In genomic region chr6:146908801-146909200, GRCm38 (mm10) we compare ENCODE assay signal across 20 mouse cellular contexts. TPM values are rescaled to one million over a fixed set of nuclear protein-coding genes. Genes with fewer than 3 reads are reported as not detected.
DNase-seq lines count a peak whose midpoint lies in the region; ATAC-seq and TF ChIP-seq lines count a peak whose summit lies in the region.
"Had no signal": no experiment of that assay in that cellular context is flagged by ENCODE, and none has a peak within 500 bp of the region (broad histone marks: within the 10 kb centered on the region; RNA-seq: fewer than 3 reads in every experiment).

No protein-coding gene starts in this region.

- peaks cover 63% of the 10 kb centered on the region for H3K4me1 ChIP-seq in liver, adult 2 months (ENCODE audit: control insufficient read depth, insufficient read depth, low read length)
- H3K4me1 ChIP-seq in CH12.LX (ENCODE audit: control insufficient read depth in 1 of 2, insufficient read depth in 2 of 2): peaks cover 11 to 40% of the 10 kb centered on the region in 2 experiments
- H3K4me1 ChIP-seq in bone marrow macrophage, adult 2 months (ENCODE audit: control insufficient read depth, insufficient read depth, low read length): peaks cover 65% of the 10 kb centered on the region
- no peaks in the 10 kb centered on the region for H3K4me1 ChIP-seq in cerebellum, adult 2 months (ENCODE audit: control insufficient read depth, insufficient read depth, low read length)
- H3K4me1 ChIP-seq in intestine, embryonic 16.5 days (ENCODE audit: control insufficient read depth, insufficient read depth, low read length): peaks cover 40% of the 10 kb centered on the region

- no peak for DNase-seq in liver, adult 2 months (ENCODE audit: extremely low read depth, low read depth, low spot score)
- DNase-seq in liver: no peak
- DNase-seq in CH12.LX (ENCODE audit: extremely low read depth): no peak
- DNase-seq in cerebellum, adult 2 months: no peak
- DNase-seq: cerebellum, postnatal 14 days; heart, adult 18-20 months; kidney, postnatal 10 days; thymus, postnatal 25 days had no signal

- no peak overlapping the region for H3K4me2 ChIP-seq in CH12.LX (ENCODE audit: insufficient read depth, low read depth, poor library complexity, severe bottlenecking)
- H3K4me2 ChIP-seq in intestine, embryonic 16.5 days (ENCODE audit: low read depth, low read length): no peak overlapping the region
- H3K4me2 ChIP-seq: hindbrain, embryonic 14.5 days; limb, embryonic 15.5 days; midbrain, embryonic 12.5 days had no signal

- no peak for TF ChIP-seq CTCF in liver, adult 2 months (IDR thresholded peaks at IDR 0.05; ENCODE audit: low read depth, low read length)
- no peak for TF ChIP-seq CTCF in CH12.LX (conservative IDR thresholded peaks at IDR 0.05 in 1 of 2, IDR thresholded peaks at IDR 0.05 in 1 of 2; ENCODE audit: low read depth in 2 of 2, low read length in 2 of 2)
- no peak for TF ChIP-seq CTCF in bone marrow macrophage, adult 2 months (IDR thresholded peaks at IDR 0.05; ENCODE audit: low read depth, low read length)
- no peak for TF ChIP-seq CTCF in cerebellum, adult 2 months (IDR thresholded peaks at IDR 0.05; ENCODE audit: borderline replicate concordance, insufficient read depth, low read depth, low read length)

- H3K9ac ChIP-seq in liver, adult 2 months (ENCODE audit: low read depth, low read length): no peak overlapping the region; the same call in 1 of the 2 replicates
- H3K9ac ChIP-seq in CH12.LX (ENCODE audit: insufficient read depth, low read depth): no peak overlapping the region
- no peak overlapping the region for H3K9ac ChIP-seq in intestine, embryonic 16.5 days (ENCODE audit: low read depth, low read length)
- H3K9ac ChIP-seq: hindbrain, embryonic 14.5 days; limb, embryonic 15.5 days; midbrain, embryonic 12.5 days had no signal

- peak; percentile 40 for ATAC-seq in megakaryocyte progenitor cell, adult 5-6 weeks (replicated peaks; ENCODE audit: poor library complexity)
- ATAC-seq in intestine, embryonic 16.5 days: no peak
- ATAC-seq: forebrain, embryonic 16.5 days; intestine, postnatal 0 days; lung, postnatal 0 days had no signal

- TF ChIP-seq POLR2A in liver, adult 2 months (IDR thresholded peaks at IDR 0.05; ENCODE audit: extremely low read depth, insufficient read depth, low read length): no peak
- no peak for TF ChIP-seq POLR2A in CH12.LX (IDR thresholded peaks at IDR 0.05; ENCODE audit: low read depth, low read length)
- TF ChIP-seq POLR2A in bone marrow macrophage, adult 2 months (IDR thresholded peaks at IDR 0.05; ENCODE audit: borderline replicate concordance, low read depth, low read length): no peak
- TF ChIP-seq POLR2A in cerebellum, adult 2 months (IDR thresholded peaks at IDR 0.05; ENCODE audit: borderline replicate concordance, insufficient read depth, low read length): no peak

- in situ Hi-C loops in CH12.LX (cut with MboI; ENCODE audit: low pct_ligation_motif_present, low pct_unique_long_range_greater_than_20kb, low sequenced_read_pairs): no loop called here

- no peaks in the 10 kb centered on the region for H3K9me3 ChIP-seq in CH12.LX (replicated peaks; ENCODE audit: low read length)
- H3K9me3 ChIP-seq in intestine, embryonic 16.5 days (ENCODE audit: control insufficient read depth, low read length): no peaks in the 10 kb centered on the region
- H3K9me3 ChIP-seq: embryonic facial prominence, embryonic 10.5 days; limb, embryonic 15.5 days; midbrain, embryonic 12.5 days had no signal

- TF ChIP-seq RAD21 in CH12.LX (IDR thresholded peaks at IDR 0.05; ENCODE audit: low read depth, low read length): no peak

- H3K4me3 ChIP-seq in liver, adult 2 months (ENCODE audit: insufficient read depth, low read depth, low read length): no peak overlapping the region
- H3K4me3 ChIP-seq in CH12.LX (replicated peaks in 1 of 3; ENCODE audit: low read depth in 2 of 3, low read length in 2 of 3, poor library complexity in 1 of 3): no peak overlapping the region
- no peak overlapping the region for H3K4me3 ChIP-seq in bone marrow macrophage, adult 2 months (ENCODE audit: insufficient read depth, low read length)
- no peak overlapping the region for H3K4me3 ChIP-seq in cerebellum, adult 2 months (replicated peaks; ENCODE audit: insufficient read depth, low read depth, low read length)
- H3K4me3 ChIP-seq in intestine, embryonic 16.5 days (ENCODE audit: low read length): no peak overlapping the region
- H3K4me3 ChIP-seq: embryonic facial prominence, embryonic 10.5 days; erythroblast, embryonic 14.5 days; limb, embryonic 15.5 days; midbrain, embryonic 12.5 days had no signal

- H3K36me3 ChIP-seq in liver, adult 2 months (ENCODE audit: control insufficient read depth, insufficient read depth, low read length): no peaks in the 10 kb centered on the region
- H3K36me3 ChIP-seq in CH12.LX (replicated peaks in 1 of 2; ENCODE audit: control insufficient read depth in 1 of 2, insufficient read depth in 1 of 2, low read length in 1 of 2): peaks cover 0 to 5% of the 10 kb centered on the region in 2 experiments
- no peaks in the 10 kb centered on the region for H3K36me3 ChIP-seq in intestine, embryonic 16.5 days (ENCODE audit: control insufficient read depth, insufficient read depth, low read length)
- H3K36me3 ChIP-seq: limb, embryonic 15.5 days; midbrain, embryonic 12.5 days had no signal

- peaks cover 22% of the 10 kb centered on the region for H3K79me2 ChIP-seq in liver, adult 2 months (ENCODE audit: control insufficient read depth, insufficient read depth, low read length)
- no peaks in the 10 kb centered on the region; the same call in 1 of the 2 replicates for H3K79me2 ChIP-seq in CH12.LX (replicated peaks; ENCODE audit: control insufficient read depth, extremely low read depth, insufficient read depth, poor library complexity, severe bottlenecking)

- H3K27ac ChIP-seq in liver, adult 2 months (replicated peaks; ENCODE audit: insufficient read depth, low read depth, low read length): peak overlapping the region; percentile 65
- no peak overlapping the region for H3K27ac ChIP-seq in CH12.LX (ENCODE audit: insufficient read depth, low read depth)
- peak overlapping the region; percentile 51 for H3K27ac ChIP-seq in bone marrow macrophage, adult 2 months (ENCODE audit: insufficient read depth, low read depth, low read length)
- no peak overlapping the region for H3K27ac ChIP-seq in cerebellum, adult 2 months (ENCODE audit: insufficient read depth, low read length)
- no peak overlapping the region for H3K27ac ChIP-seq in intestine, embryonic 16.5 days (ENCODE audit: low read length)
- H3K27ac ChIP-seq: embryonic facial prominence, embryonic 10.5 days; hindbrain, embryonic 14.5 days; midbrain, embryonic 12.5 days had no signal

- 13% methylated on average over 2 of the region's 2 CpGs for WGBS in liver, adult 2 months
- WGBS in cerebellum, adult 2 months: 25% methylated on average over 2 of the region's 2 CpGs
- 76% methylated on average over 2 of the region's 2 CpGs for WGBS in intestine, embryonic 16.5 days

- dilution Hi-C loops in CH12.LX (cut with MboI; ENCODE audit: extremely low pct_ligation_motif_present, extremely low pct_unique_long_range_greater_than_20kb, low sequenced_read_pairs): no loop called here

- H3K27me3 ChIP-seq in liver, adult 2 months (ENCODE audit: control insufficient read depth, insufficient read depth, low read length): no peaks in the 10 kb centered on the region
- H3K27me3 ChIP-seq in CH12.LX (replicated peaks): no peaks in the 10 kb centered on the region
- no peaks in the 10 kb centered on the region for H3K27me3 ChIP-seq in cerebellum, adult 2 months (ENCODE audit: control insufficient read depth, insufficient read depth, low read length)
- no peaks in the 10 kb centered on the region for H3K27me3 ChIP-seq in intestine, embryonic 16.5 days (replicated peaks; ENCODE audit: control insufficient read depth, insufficient read depth, low read length)
- H3K27me3 ChIP-seq: limb, embryonic 15.5 days; midbrain, embryonic 12.5 days had no signal

- TF ChIP-seq EP300 in CH12.LX (IDR thresholded peaks at IDR 0.05; ENCODE audit: low read length): no peak

TF ChIP-seq in CH12.LX, 34 proteins besides CTCF, POLR2A, EP300 and RAD21 (continues in another document):
- 0 out of 2 replicates have a peak, but pooled peaks have one; percentile 23 for TF ChIP-seq MAFK (IDR thresholded peaks at IDR 0.05; ENCODE audit: insufficient replicate concordance, low read length)

RNA-seq across cellular contexts. Expression of gene Ppfibp1, which starts 20.5 kb away (rescaled TPM):
- 20.8 and 24.1 TPM in 2 replicates for total RNA-seq in liver, adult 2 months (2014; rRNA removed)
- 6.7 and 6.9 TPM in 2 replicates for polyA plus RNA-seq in liver, adult 2 months (2012; rRNA removed)
- total RNA-seq in CH12.LX (2012; rRNA removed) (20.9 and 23.4 TPM in 2 replicates), CH12.LX (2014; rRNA removed) (28.2 and 31.4 TPM in 2 replicates)
- 28.2 and 33.1 TPM in 2 replicates for polyA plus RNA-seq in CH12.LX (2012; ENCODE audit: insufficient read length, low read depth)
- polyA plus RNA-seq in bone marrow macrophage, adult 2 months (2012; ENCODE audit: insufficient read depth, insufficient read length, missing spikeins): 30.9 and 31.2 TPM in 2 replicates
- total RNA-seq in megakaryocyte progenitor cell, adult 5-6 weeks (2015): 6.8 and 9.5 TPM in 2 replicates
- 9.8 and 19.6 TPM in 2 replicates for total RNA-seq in megakaryocyte progenitor cell, adult 5-6 weeks (2017)
- 8.7 and 9.4 TPM in 2 replicates for polyA plus RNA-seq in cerebellum, adult 2 months (2012; rRNA removed)
- 31.8 and 33.3 TPM in 2 replicates for polyA plus RNA-seq in intestine, embryonic 16.5 days (2015; fragmentation: Nextera tagmentation; extraction: Ambion mirVana)
- polyA plus RNA-seq: erythroblast, embryonic 14.5 days had no signal

RNA-seq across cellular contexts. Expression of gene 1700034J05Rik, which starts 45.4 kb away (rescaled TPM):
- total RNA-seq in liver, adult 2 months (2014; rRNA removed): not detected in 2 replicates
- not detected in 2 replicates for polyA plus RNA-seq in liver, adult 2 months (2012; rRNA removed)
- not detected in 2 replicates for total RNA-seq in CH12.LX (2012; rRNA removed)
- not detected in 2 replicates for total RNA-seq in CH12.LX (2014; rRNA removed)
- polyA plus RNA-seq in CH12.LX (2012; ENCODE audit: insufficient read length, low read depth): not detected in 2 replicates
- polyA plus RNA-seq in bone marrow macrophage, adult 2 months (2012; ENCODE audit: insufficient read depth, insufficient read length, missing spikeins): not detected in 2 replicates
- total RNA-seq in megakaryocyte progenitor cell, adult 5-6 weeks (2015): not detected in 2 replicates
- not detected in 2 replicates for total RNA-seq in megakaryocyte progenitor cell, adult 5-6 weeks (2017)
- polyA plus RNA-seq in cerebellum, adult 2 months (2012; rRNA removed): not detected in 2 replicates
- 0.10 and 0.11 TPM in 2 replicates for polyA plus RNA-seq in intestine, embryonic 16.5 days (2015; fragmentation: Nextera tagmentation; extraction: Ambion mirVana)
- total RNA-seq: heart, adult 18-20 months; left cerebral cortex, postnatal 14 days had no signal
- polyA plus RNA-seq: erythroblast, embryonic 14.5 days; forebrain, embryonic 16.5 days; intestine, postnatal 0 days had no signal

RNA-seq across cellular contexts. Expression of gene Smco2, which starts 58.9 kb away (rescaled TPM):
- total RNA-seq in liver, adult 2 months (2014; rRNA removed): not detected in 2 replicates
- polyA plus RNA-seq in liver, adult 2 months (2012; rRNA removed): 0.06 TPM in 1 of 2 replicates, not detected in the other
- total RNA-seq in CH12.LX (2012; rRNA removed): not detected in 2 replicates
- total RNA-seq in CH12.LX (2014; rRNA removed): not detected in 2 replicates
- not detected in 2 replicates for polyA plus RNA-seq in CH12.LX (2012; ENCODE audit: insufficient read length, low read depth)
- not detected in 2 replicates for polyA plus RNA-seq in bone marrow macrophage, adult 2 months (2012; ENCODE audit: insufficient read depth, insufficient read length, missing spikeins)
- total RNA-seq in megakaryocyte progenitor cell, adult 5-6 weeks (2015): not detected in 2 replicates
- total RNA-seq in megakaryocyte progenitor cell, adult 5-6 weeks (2017): not detected in 2 replicates
- polyA plus RNA-seq in cerebellum, adult 2 months (2012; rRNA removed): not detected in 2 replicates
- not detected in 2 replicates for polyA plus RNA-seq in intestine, embryonic 16.5 days (2015; fragmentation: Nextera tagmentation; extraction: Ambion mirVana)
- total RNA-seq: left cerebral cortex, postnatal 14 days had no signal
- polyA plus RNA-seq: embryonic facial prominence, embryonic 10.5 days; erythroblast, embryonic 14.5 days; forebrain, embryonic 16.5 days; hindbrain, embryonic 14.5 days; intestine, postnatal 0 days; limb, embryonic 15.5 days; lung, postnatal 0 days; midbrain, embryonic 12.5 days had no signal

Comparison
In these comparisons a context has a peak if more than half of its experiments do, and no peak if none do; other contexts are left out.
1. H3K27ac ChIP-seq: peak in liver, adult 2 months (single experiment) and bone marrow macrophage, adult 2 months (single experiment); none in CH12.LX (single experiment), cerebellum, adult 2 months (single experiment) and intestine, embryonic 16.5 days (single experiment).